Mouse (Mus musculus): Measurements from ENCODE around the gene Prkag3. TPM values are rescaled to one million over a fixed set of nuclear protein-coding genes. Genes with fewer than 3 reads are reported as not detected.

Prkag3 gene
- polyA plus RNA-seq, 1 experiment from 2014 or later, result not detected

DNA sequence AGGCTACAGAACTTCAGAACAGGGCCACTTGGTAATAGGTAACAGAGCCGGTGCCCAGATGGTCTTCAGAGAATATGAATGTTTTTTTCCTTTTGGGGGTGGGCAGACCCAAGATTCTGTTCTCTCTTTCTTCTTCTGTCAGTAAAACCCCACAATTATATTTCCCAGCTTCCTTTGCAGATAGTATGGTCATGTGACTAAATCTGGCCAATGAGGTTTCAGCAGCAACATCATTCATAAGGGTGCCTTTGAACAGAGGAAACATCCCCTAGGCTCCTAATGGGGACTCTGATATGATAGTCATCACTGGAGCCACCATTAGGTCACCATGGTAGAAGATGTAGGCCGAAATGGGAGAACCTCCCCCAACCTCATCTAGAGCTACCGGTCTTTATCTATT is 3.8 kb upstream of the Prkag3 start:
- Histone ChIP-seq H3K4me2 (no peak overlapping the region), H3K9ac (ENCODE audit: low read depth, low read length) (no peak overlapping the region), H3K4me3 (ENCODE audit: low read depth, low read length) (no peak overlapping the region), H3K36me3 (ENCODE audit: control insufficient read depth, insufficient read depth, low read length) (no peaks in the 10 kb centered on the region), H3K4me1 (replicated peaks; ENCODE audit: control insufficient read depth, insufficient read depth, low read length) (no peaks in the 10 kb centered on the region), H3K27me3 (replicated peaks; ENCODE audit: control insufficient read depth, insufficient read depth, low read length) (peaks cover 10% of the 10 kb centered on the region), H3K27ac (ENCODE audit: low read depth, low read length) (no peak overlapping the region), H3K9me3 (ENCODE audit: control insufficient read depth, low read length) (no peaks in the 10 kb centered on the region)
- no peak for DNase-seq (ENCODE audit: low spot score)
- WGBS, result 87% methylated on average over 3 of the region's 3 CpGs
- ATAC-seq (replicated peaks; ENCODE audit: low FRiP score), result no peak

- H3K27ac ChIP-seq (ENCODE audit: low read depth, low read length), result no peak overlapping the region
- no peaks in the 10 kb centered on the region for H3K4me1 ChIP-seq (replicated peaks; ENCODE audit: control insufficient read depth, insufficient read depth, low read length)
- H3K9me3 ChIP-seq (ENCODE audit: control insufficient read depth, low read length), result no peaks in the 10 kb centered on the region
- H3K4me2 ChIP-seq, result no peak overlapping the region
- DNase-seq (ENCODE audit: low spot score), result no peak
- WGBS, result 87% methylated on average over 8 of the region's 8 CpGs
- no peak overlapping the region for H3K4me3 ChIP-seq (ENCODE audit: low read depth, low read length)
- no peaks in the 10 kb centered on the region for H3K36me3 ChIP-seq (ENCODE audit: control insufficient read depth, insufficient read depth, low read length)
- H3K9ac ChIP-seq (ENCODE audit: low read depth, low read length), result no peak overlapping the region
- peaks cover 15% of the 10 kb centered on the region for H3K27me3 ChIP-seq (replicated peaks; ENCODE audit: control insufficient read depth, insufficient read depth, low read length)
- ATAC-seq (replicated peaks; ENCODE audit: low FRiP score), result no peak
Measured at GRCm38 (mm10) chr1:74752150-74752549, 3.1 kb upstream of the Prkag3 start.

DNA sequence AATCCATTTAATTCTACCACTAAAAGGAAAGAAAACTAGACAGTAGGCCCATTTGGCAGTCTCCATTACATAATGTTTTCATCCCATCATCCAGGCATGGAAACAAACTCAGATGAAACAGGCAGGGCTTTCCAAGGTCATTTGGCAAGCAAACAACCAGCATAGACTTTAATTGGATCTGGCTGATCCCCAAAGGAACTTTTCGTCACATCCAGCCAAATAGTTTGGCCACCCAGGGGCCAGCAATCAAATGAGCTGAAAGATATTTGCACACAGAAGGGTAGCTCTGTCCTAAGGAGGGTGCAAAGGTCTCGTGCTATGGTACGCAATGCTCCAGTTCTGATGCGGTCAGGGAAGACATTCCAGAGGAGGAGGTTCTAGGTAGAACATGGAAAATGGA is 1.7 kb upstream of the Prkag3 start:
- Histone ChIP-seq H3K9me3 (ENCODE audit: control insufficient read depth, low read length) (no peaks in the 10 kb centered on the region), H3K4me2 (no peak overlapping the region), H3K4me1 (replicated peaks; ENCODE audit: control insufficient read depth, insufficient read depth, low read length) (no peaks in the 10 kb centered on the region), H3K9ac (ENCODE audit: low read depth, low read length) (no peak overlapping the region), H3K4me3 (ENCODE audit: low read depth, low read length) (no peak overlapping the region), H3K27me3 (replicated peaks; ENCODE audit: control insufficient read depth, insufficient read depth, low read length) (peaks cover 15% of the 10 kb centered on the region), H3K36me3 (ENCODE audit: control insufficient read depth, insufficient read depth, low read length) (no peaks in the 10 kb centered on the region), H3K27ac (ENCODE audit: low read depth, low read length) (no peak overlapping the region)
- DNase-seq (ENCODE audit: low spot score), result no peak
- 75% methylated on average over 4 of the region's 4 CpGs for WGBS
- ATAC-seq (replicated peaks; ENCODE audit: low FRiP score), result no peak

GRCm38 (mm10) chr1:74749301-74749700 is 280 bp upstream of the Prkag3 start:
- Histone ChIP-seq H3K4me3 (ENCODE audit: low read depth, low read length) (no peak overlapping the region), H3K4me2 (no peak overlapping the region; the same call in 1 of the 2 replicates), H3K9ac (ENCODE audit: low read depth, low read length) (no peak overlapping the region), H3K36me3 (ENCODE audit: control insufficient read depth, insufficient read depth, low read length) (no peaks in the 10 kb centered on the region), H3K27ac (ENCODE audit: low read depth, low read length) (no peak overlapping the region), H3K4me1 (replicated peaks; ENCODE audit: control insufficient read depth, insufficient read depth, low read length) (no peaks in the 10 kb centered on the region), H3K27me3 (replicated peaks; ENCODE audit: control insufficient read depth, insufficient read depth, low read length) (peaks cover 15% of the 10 kb centered on the region), H3K9me3 (ENCODE audit: control insufficient read depth, low read length) (no peaks in the 10 kb centered on the region)
- ATAC-seq (replicated peaks; ENCODE audit: low FRiP score), result no peak
- 64% methylated on average over 7 of the region's 7 CpGs for WGBS
- DNase-seq (ENCODE audit: low spot score), result no peak

- H3K4me2 ChIP-seq, result no peak overlapping the region
- H3K4me1 ChIP-seq (replicated peaks; ENCODE audit: control insufficient read depth, insufficient read depth, low read length), result no peaks in the 10 kb centered on the region
- no peak overlapping the region for H3K4me3 ChIP-seq (ENCODE audit: low read depth, low read length)
- H3K9ac ChIP-seq (ENCODE audit: low read depth, low read length), result no peak overlapping the region
- no peaks in the 10 kb centered on the region for H3K36me3 ChIP-seq (ENCODE audit: control insufficient read depth, insufficient read depth, low read length)
- H3K27me3 ChIP-seq (replicated peaks; ENCODE audit: control insufficient read depth, insufficient read depth, low read length), result peaks cover 15% of the 10 kb centered on the region
- ATAC-seq (replicated peaks; ENCODE audit: low FRiP score) (no peak), DNase-seq (ENCODE audit: low spot score) (no peak)
- no peak overlapping the region for H3K27ac ChIP-seq (ENCODE audit: low read depth, low read length)
- WGBS, result 73% methylated on average over 5 of the region's 5 CpGs
- no peaks in the 10 kb centered on the region for H3K9me3 ChIP-seq (ENCODE audit: control insufficient read depth, low read length)
Measured at GRCm38 (mm10) chr1:74747335-74747734, 1.7 kb downstream of the Prkag3 start.

DNA sequence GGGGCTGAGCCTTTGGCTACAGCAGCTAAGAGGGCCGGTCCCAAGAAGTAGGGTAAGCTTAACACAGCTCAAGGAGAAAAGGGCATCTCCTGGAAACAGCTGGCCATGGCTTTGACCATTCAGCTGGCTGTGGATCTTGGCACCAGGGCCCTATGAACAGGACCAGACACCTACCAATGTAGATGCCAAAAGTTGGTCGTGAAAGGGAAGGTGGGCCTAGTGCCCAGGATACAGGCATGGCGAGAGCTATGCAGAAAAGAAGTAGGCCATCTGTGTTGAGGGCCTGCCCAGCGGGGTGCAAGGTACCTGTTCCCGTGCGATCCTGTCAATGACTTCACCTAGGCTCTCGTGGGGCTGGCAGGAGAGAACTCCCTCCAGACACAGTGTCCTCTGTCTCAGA is 8.2 kb downstream of the Prkag3 start:
- ATAC-seq (replicated peaks; ENCODE audit: low FRiP score), result no peak
- no peak for DNase-seq (ENCODE audit: low spot score)
- no peaks in the 10 kb centered on the region for H3K27me3 ChIP-seq (replicated peaks; ENCODE audit: control insufficient read depth, insufficient read depth, low read length)
- WGBS, result 62% methylated on average over 7 of the region's 7 CpGs
- no peak overlapping the region for H3K27ac ChIP-seq (ENCODE audit: low read depth, low read length)
- H3K4me2 ChIP-seq, result no peak overlapping the region
- H3K9ac ChIP-seq (ENCODE audit: low read depth, low read length), result no peak overlapping the region
- no peaks in the 10 kb centered on the region for H3K9me3 ChIP-seq (ENCODE audit: control insufficient read depth, low read length)
- no peak overlapping the region for H3K4me3 ChIP-seq (ENCODE audit: low read depth, low read length)
- no peaks in the 10 kb centered on the region for H3K4me1 ChIP-seq (replicated peaks; ENCODE audit: control insufficient read depth, insufficient read depth, low read length)
- no peaks in the 10 kb centered on the region for H3K36me3 ChIP-seq (ENCODE audit: control insufficient read depth, insufficient read depth, low read length)

GRCm38 (mm10) chr1:74737500-74737899 is 11.5 kb downstream of the Prkag3 start:
- no peak overlapping the region for H3K9ac ChIP-seq (ENCODE audit: low read depth, low read length)
- no peak overlapping the region for H3K4me3 ChIP-seq (ENCODE audit: low read depth, low read length)
- H3K36me3 ChIP-seq (ENCODE audit: control insufficient read depth, insufficient read depth, low read length), result no peaks in the 10 kb centered on the region
- H3K4me1 ChIP-seq (replicated peaks; ENCODE audit: control insufficient read depth, insufficient read depth, low read length), result no peaks in the 10 kb centered on the region
- DNase-seq (ENCODE audit: low spot score) (no peak), ATAC-seq (replicated peaks; ENCODE audit: low FRiP score) (no peak)
- H3K27me3 ChIP-seq (replicated peaks; ENCODE audit: control insufficient read depth, insufficient read depth, low read length), result no peaks in the 10 kb centered on the region; the same call in 1 of the 2 replicates
- no peak overlapping the region for H3K27ac ChIP-seq (ENCODE audit: low read depth, low read length)
- WGBS, result 78% methylated on average over 7 of the region's 7 CpGs
- no peak overlapping the region for H3K4me2 ChIP-seq
- H3K9me3 ChIP-seq (ENCODE audit: control insufficient read depth, low read length), result no peaks in the 10 kb centered on the region

DNA sequence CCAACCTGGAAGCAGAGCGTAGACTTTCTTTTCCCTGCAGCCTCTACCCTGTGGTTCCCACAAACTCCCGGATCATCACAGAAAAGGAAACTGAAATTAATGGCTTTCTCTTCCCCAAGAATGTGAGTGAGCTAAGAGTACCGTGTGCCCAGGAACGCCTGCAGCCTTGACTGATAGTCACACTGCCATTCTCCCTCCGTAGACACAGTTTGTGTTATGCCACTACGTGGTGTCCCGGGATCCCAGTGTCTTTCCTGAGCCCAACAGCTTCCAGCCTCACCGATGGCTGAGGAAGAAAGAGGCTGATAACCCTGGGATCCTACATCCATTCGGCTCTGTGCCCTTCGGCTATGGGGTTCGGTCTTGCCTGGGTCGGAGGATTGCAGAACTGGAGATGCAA is 12.0 kb downstream of the Prkag3 start:
- 78% methylated on average over 12 of the region's 12 CpGs for WGBS
- H3K4me3 ChIP-seq (ENCODE audit: low read depth, low read length), result no peak overlapping the region
- no peaks in the 10 kb centered on the region for H3K4me1 ChIP-seq (replicated peaks; ENCODE audit: control insufficient read depth, insufficient read depth, low read length)
- no peak overlapping the region for H3K4me2 ChIP-seq
- no peaks in the 10 kb centered on the region for H3K36me3 ChIP-seq (ENCODE audit: control insufficient read depth, insufficient read depth, low read length)
- no peak overlapping the region for H3K9ac ChIP-seq (ENCODE audit: low read depth, low read length)
- no peak overlapping the region for H3K27ac ChIP-seq (ENCODE audit: low read depth, low read length)
- no peaks in the 10 kb centered on the region for H3K9me3 ChIP-seq (ENCODE audit: control insufficient read depth, low read length)
- ATAC-seq (replicated peaks; ENCODE audit: low FRiP score) (no peak), DNase-seq (ENCODE audit: low spot score) (no peak)
- H3K27me3 ChIP-seq (replicated peaks; ENCODE audit: control insufficient read depth, insufficient read depth, low read length), result no peaks in the 10 kb centered on the region; the same call in 1 of the 2 replicates

- Histone ChIP-seq H3K27ac (ENCODE audit: low read depth, low read length) (no peak overlapping the region), H3K4me1 (replicated peaks; ENCODE audit: control insufficient read depth, insufficient read depth, low read length) (no peaks in the 10 kb centered on the region), H3K9me3 (ENCODE audit: control insufficient read depth, low read length) (no peaks in the 10 kb centered on the region), H3K36me3 (ENCODE audit: control insufficient read depth, insufficient read depth, low read length) (no peaks in the 10 kb centered on the region), H3K27me3 (replicated peaks; ENCODE audit: control insufficient read depth, insufficient read depth, low read length) (no peaks in the 10 kb centered on the region), H3K9ac (ENCODE audit: low read depth, low read length) (no peak overlapping the region), H3K4me2 (no peak overlapping the region), H3K4me3 (ENCODE audit: low read depth, low read length) (no peak overlapping the region)
- ATAC-seq (replicated peaks; ENCODE audit: low FRiP score) (no peak), DNase-seq (ENCODE audit: low spot score) (no peak)
- 64% methylated on average over 8 of the region's 8 CpGs for WGBS
Measured at GRCm38 (mm10) chr1:74728446-74728845, 20.6 kb downstream of the Prkag3 start.

Measured in liver, embryonic 11.5 days (tissue).